12 mouse cellular contexts compared by ENCODE assay signal in the genomic region with DNA sequence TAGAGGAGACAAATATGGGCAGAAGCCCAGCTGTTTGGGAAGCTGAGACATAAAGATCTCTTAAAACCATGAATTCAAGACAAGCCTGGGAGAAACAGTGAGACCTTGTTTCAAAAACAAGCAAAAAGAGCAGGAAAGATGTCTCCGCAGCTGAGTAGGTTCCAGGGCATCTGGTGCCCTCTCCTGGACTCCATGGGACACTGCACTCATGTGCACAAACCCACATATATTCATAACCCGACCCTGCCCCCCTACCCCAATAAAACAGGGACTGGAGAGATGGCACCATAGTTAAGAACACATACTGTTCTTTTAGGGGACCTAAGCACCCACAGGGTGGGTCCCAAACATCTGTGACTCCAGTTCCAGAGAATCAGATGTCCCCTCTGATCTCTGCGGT. TPM values are rescaled to one million over a fixed set of nuclear protein-coding genes. Genes with fewer than 3 reads are reported as not detected.
A peak's percentile ranks its signal among the peaks of the same experiment; 100 is the strongest.
DNase-seq lines count a peak whose midpoint lies in the region; ATAC-seq and TF ChIP-seq lines count a peak whose summit lies in the region.
"Had no signal": no experiment of that assay in that cellular context is flagged by ENCODE, and none has a peak within 500 bp of the region (broad histone marks: within the 10 kb centered on the region; RNA-seq: fewer than 3 reads in every experiment).

No protein-coding gene starts in this region.

- H3K36me3 ChIP-seq in forebrain, postnatal 0 days (ENCODE audit: insufficient read depth) = no peaks in the 10 kb centered on the region
- no peaks in the 10 kb centered on the region for H3K36me3 ChIP-seq in forebrain, embryonic 14.5 days (ENCODE audit: control insufficient read depth, insufficient read depth, low read length)
- H3K36me3 ChIP-seq in liver, embryonic 14.5 days (replicated peaks; ENCODE audit: control insufficient read depth, insufficient read depth, low read depth) = no peaks in the 10 kb centered on the region
- H3K36me3 ChIP-seq in midbrain, embryonic 11.5 days (ENCODE audit: control insufficient read depth, insufficient read depth, low read length) = no peaks in the 10 kb centered on the region
- H3K36me3 ChIP-seq: embryonic facial prominence, embryonic 13.5 days; liver, embryonic 15.5 days had no signal

- intact Hi-C loops in heart, postnatal 25 days (cut with DNase I) = loop anchor here (5.0 kb wide), 1 partner anchor 61 kb away; no protein-coding TSS in a partner anchor

- H3K4me2 ChIP-seq in forebrain, postnatal 0 days (ENCODE audit: low read depth) = no peak overlapping the region
- H3K4me2 ChIP-seq in forebrain, embryonic 14.5 days (ENCODE audit: low read length) = no peak overlapping the region
- no peak overlapping the region for H3K4me2 ChIP-seq in liver, embryonic 14.5 days (ENCODE audit: low read depth)
- no peak overlapping the region for H3K4me2 ChIP-seq in midbrain, embryonic 11.5 days
- H3K4me2 ChIP-seq: embryonic facial prominence, embryonic 13.5 days; liver, embryonic 15.5 days had no signal

- no peak overlapping the region for H3K9ac ChIP-seq in forebrain, postnatal 0 days
- H3K9ac ChIP-seq in forebrain, embryonic 14.5 days (ENCODE audit: low read length) = no peak overlapping the region
- H3K9ac ChIP-seq in liver, embryonic 14.5 days (replicated peaks) = no peak overlapping the region
- no peak overlapping the region for H3K9ac ChIP-seq in midbrain, embryonic 11.5 days (ENCODE audit: low read length)
- H3K9ac ChIP-seq: embryonic facial prominence, embryonic 13.5 days; liver, embryonic 15.5 days had no signal

- no peaks in the 10 kb centered on the region for H3K4me1 ChIP-seq in forebrain, postnatal 0 days (ENCODE audit: insufficient read depth)
- H3K4me1 ChIP-seq in forebrain, embryonic 14.5 days (ENCODE audit: control insufficient read depth, insufficient read depth, low read length) = no peaks in the 10 kb centered on the region
- no peaks in the 10 kb centered on the region for H3K4me1 ChIP-seq in liver, embryonic 14.5 days (replicated peaks; ENCODE audit: control insufficient read depth in 2 of 2, insufficient read depth in 2 of 2, low read length in 1 of 2)
- no peaks in the 10 kb centered on the region for H3K4me1 ChIP-seq in midbrain, embryonic 11.5 days (ENCODE audit: control insufficient read depth, insufficient read depth, low read length)
- H3K4me1 ChIP-seq: embryonic facial prominence, embryonic 13.5 days; liver, embryonic 15.5 days had no signal

- ATAC-seq in forebrain, postnatal 0 days = no peak
- ATAC-seq in forebrain, embryonic 14.5 days = no peak
- ATAC-seq in liver, embryonic 14.5 days (ENCODE audit: insufficient read depth) = no peak
- no peak for ATAC-seq in midbrain, embryonic 11.5 days (ENCODE audit: low FRiP score)

- 69% methylated on average over 3 of the region's 3 CpGs for WGBS in forebrain, postnatal 0 days
- 76% methylated on average over 3 of the region's 3 CpGs for WGBS in forebrain, embryonic 14.5 days
- 62% methylated on average over 3 of the region's 3 CpGs for WGBS in liver, embryonic 14.5 days (ENCODE audit: insufficient replicate concordance)
- WGBS in midbrain, embryonic 11.5 days = 77% methylated on average over 3 of the region's 3 CpGs

- no peak for TF ChIP-seq EP300 in liver, embryonic 14.5 days (IDR thresholded peaks at IDR 0.05; ENCODE audit: low read depth)

- peak; percentile 41 for TF ChIP-seq CTCF in forebrain, postnatal 0 days (IDR thresholded peaks at IDR 0.05; ENCODE audit: low read depth)
- TF ChIP-seq CTCF in liver, embryonic 14.5 days (IDR thresholded peaks at IDR 0.05; ENCODE audit: low read depth) = peak; percentile 65

- H3K9me3 ChIP-seq in forebrain, postnatal 0 days (ENCODE audit: low read length) = no peaks in the 10 kb centered on the region
- H3K9me3 ChIP-seq in forebrain, embryonic 14.5 days (replicated peaks; ENCODE audit: control insufficient read depth, low read length) = no peaks in the 10 kb centered on the region
- H3K9me3 ChIP-seq in liver, embryonic 14.5 days (ENCODE audit: control insufficient read depth, low read length) = no peaks in the 10 kb centered on the region
- H3K9me3 ChIP-seq in midbrain, embryonic 11.5 days (ENCODE audit: control insufficient read depth, low read length) = no peaks in the 10 kb centered on the region
- H3K9me3 ChIP-seq: embryonic facial prominence, embryonic 13.5 days; liver, embryonic 15.5 days had no signal

- H3K27ac ChIP-seq in forebrain, postnatal 0 days (ENCODE audit: low read depth, low read length) = no peak overlapping the region
- no peak overlapping the region for H3K27ac ChIP-seq in forebrain, embryonic 14.5 days (ENCODE audit: low read depth, low read length)
- no peak overlapping the region for H3K27ac ChIP-seq in liver, embryonic 14.5 days
- no peak overlapping the region for H3K27ac ChIP-seq in midbrain, embryonic 11.5 days (ENCODE audit: low read depth, low read length)
- H3K27ac ChIP-seq: embryonic facial prominence, embryonic 13.5 days; liver, embryonic 15.5 days had no signal

- no peak for DNase-seq in forebrain, postnatal 0 days
- DNase-seq in forebrain, embryonic 14.5 days (ENCODE audit: low spot score) = no peak
- no peak for DNase-seq in liver, embryonic 14.5 days (ENCODE audit: low read depth in 3 of 3, low spot score in 3 of 3)
- DNase-seq in liver = no peak
- DNase-seq in NIH3T3 (ENCODE audit: low read depth) = peak; percentile 54
- DNase-seq in lung, postnatal 36 days = peak; percentile 31
- no peak for DNase-seq in midbrain, embryonic 11.5 days (ENCODE audit: low spot score, missing footprints)
- no peak for DNase-seq in heart, postnatal 25 days (ENCODE audit: low spot score)
- DNase-seq: layer of hippocampus, adult 9-11 months; right cerebral cortex, postnatal 14 days had no signal

- no peak overlapping the region for H3K4me3 ChIP-seq in forebrain, postnatal 0 days (ENCODE audit: low read depth, low read length)
- no peak overlapping the region for H3K4me3 ChIP-seq in forebrain, embryonic 14.5 days (ENCODE audit: low read depth, low read length)
- no peak overlapping the region for H3K4me3 ChIP-seq in liver, embryonic 14.5 days (ENCODE audit: insufficient read depth in 1 of 2, low read depth in 2 of 2, low read length in 2 of 2)
- H3K4me3 ChIP-seq in midbrain, embryonic 11.5 days (ENCODE audit: low read depth, low read length) = no peak overlapping the region
- H3K4me3 ChIP-seq: embryonic facial prominence, embryonic 13.5 days; liver, embryonic 15.5 days had no signal

- H3K27me3 ChIP-seq in forebrain, postnatal 0 days (ENCODE audit: insufficient read depth, low read length) = no peaks in the 10 kb centered on the region
- H3K27me3 ChIP-seq in forebrain, embryonic 14.5 days (replicated peaks; ENCODE audit: control insufficient read depth, insufficient read depth, low read length) = no peaks in the 10 kb centered on the region
- H3K27me3 ChIP-seq in liver, embryonic 14.5 days (ENCODE audit: control insufficient read depth, insufficient read depth, low read length) = no peaks in the 10 kb centered on the region; the same call in 1 of the 2 replicates
- no peaks in the 10 kb centered on the region for H3K27me3 ChIP-seq in midbrain, embryonic 11.5 days (ENCODE audit: control insufficient read depth, insufficient read depth, low read length)
- H3K27me3 ChIP-seq: embryonic facial prominence, embryonic 13.5 days; liver, embryonic 15.5 days had no signal

RNA-seq across cellular contexts. Expression of gene Cmtm4, which starts 8.0 kb away (rescaled TPM):
- total RNA-seq in forebrain, postnatal 0 days (2014; rRNA removed) = 32.9 and 35.1 TPM in 2 replicates
- polyA plus RNA-seq in forebrain, postnatal 0 days (2015; fragmentation: Nextera tagmentation; extraction: Ambion mirVana) = 2.0 and 2.3 TPM in 2 replicates
- 3.5 and 3.7 TPM in 2 replicates for polyA plus RNA-seq in forebrain, embryonic 14.5 days (2014; fragmentation: Nextera tagmentation; extraction: Ambion mirVana)
- polyA plus RNA-seq in liver, embryonic 14.5 days (2012; rRNA removed) = 1.7 TPM in 2 replicates
- 0.44 and 0.54 TPM in 2 replicates for polyA plus RNA-seq in liver, embryonic 14.5 days (2014; fragmentation: Nextera tagmentation; extraction: Ambion mirVana)
- 2.2 and 2.6 TPM in 2 replicates for polyA plus RNA-seq in midbrain, embryonic 11.5 days (2014; fragmentation: Nextera tagmentation; extraction: Ambion mirVana)
- total RNA-seq in heart, postnatal 25 days (2021) = 10 to 100 TPM; 10.5 to 10.6 TPM

RNA-seq across cellular contexts. Expression of gene Dync1li2, which starts 39.3 kb away (rescaled TPM):
- total RNA-seq in forebrain, postnatal 0 days (2014; rRNA removed) = 104 and 125 TPM in 2 replicates
- polyA plus RNA-seq in forebrain, postnatal 0 days (2015; fragmentation: Nextera tagmentation; extraction: Ambion mirVana) = 46.4 and 74.0 TPM in 2 replicates
- 61.1 and 74.0 TPM in 2 replicates for polyA plus RNA-seq in forebrain, embryonic 14.5 days (2014; fragmentation: Nextera tagmentation; extraction: Ambion mirVana)
- 5.8 and 9.4 TPM in 2 replicates for polyA plus RNA-seq in liver, embryonic 14.5 days (2012; rRNA removed)
- 8.2 and 9.8 TPM in 2 replicates for polyA plus RNA-seq in liver, embryonic 14.5 days (2014; fragmentation: Nextera tagmentation; extraction: Ambion mirVana)
- 87.6 and 98.2 TPM in 2 replicates for polyA plus RNA-seq in midbrain, embryonic 11.5 days (2014; fragmentation: Nextera tagmentation; extraction: Ambion mirVana)
- 100 to 1,000 TPM in 1 of 2 experiments, 10 to 100 TPM in 1; 93.5 to 104 TPM for total RNA-seq in heart, postnatal 25 days (2021)

Comparison
In these comparisons a context has a peak if more than half of its experiments do, and no peak if none do; other contexts are left out.
1. DNase-seq: peak in NIH3T3 (single experiment) and lung, postnatal 36 days (single experiment); none in forebrain, postnatal 0 days (single experiment), forebrain, embryonic 14.5 days (single experiment), liver, embryonic 14.5 days (0 of 3), liver (single experiment), midbrain, embryonic 11.5 days (single experiment) and heart, postnatal 25 days (single experiment).